Mouse (Mus musculus): ENCODE data around the gene Rufy2.

- TF ChIP-seq CTCF (IDR thresholded peaks at IDR 0.05; ENCODE audit: insufficient read depth, low read depth, low read length) (no peak), POLR2A (IDR thresholded peaks at IDR 0.05; ENCODE audit: insufficient read depth, low read depth, low read length) (no peak)
Measured at GRCm38 (mm10) chr10:63028396-63028795, 48.4 kb downstream of the Rufy2 start.

All from olfactory bulb, adult 2 months (tissue).